Mouse (Mus musculus): ENCODE data around the gene Pkd1l2.

- TF ChIP-seq ZC3H11A (IDR thresholded peaks at IDR 0.05; ENCODE audit: borderline replicate concordance, low read depth, low read length) (no peak), MAFK (IDR thresholded peaks at IDR 0.05; ENCODE audit: insufficient read depth, low read depth, low read length) (no peak), CHD2 (IDR thresholded peaks at IDR 0.05; ENCODE audit: low read depth, low read length) (no peak), ZNF384 (IDR thresholded peaks at IDR 0.05; ENCODE audit: low read depth, low read length) (no peak)
Measured at GRCm38 (mm10) chr8:117107533-117107932, 25.3 kb upstream of the Pkd1l2 start.

Data from ES-E14 (cell line).